Mouse (Mus musculus) heart, embryonic 16.5 days (tissue): Measurements from ENCODE around the gene Slc7a15. TPM values are rescaled to one million over a fixed set of nuclear protein-coding genes. Genes with fewer than 3 reads are reported as not detected.
A peak's percentile ranks its signal among the peaks of the same experiment; 100 is the strongest.

Experiments
- ATAC-seq: fragments of 200-750 bp; cut with Nextera tagmentation; replicated peaks from 2 replicates; pipeline ENCODE4 v1.8.0; 2017; ENCODE audit warnings: moderate number of reproducible peaks; ENCODE audit not compliant: insufficient read depth, low FRiP score; ENCODE audit errors: extremely low read depth
- H3K27ac ChIP-seq: fragments of 300-500 bp; sonication (generic); 2 replicates; pipeline ENCODE4 v1.5.1; 2014; ENCODE audit warnings: mild to moderate bottlenecking, low read length, control low read depth, moderate library complexity
- H3K27me3 ChIP-seq: fragments of 300-500 bp; sonication (generic); 2 replicates; pipeline ENCODE4 v1.6.1; 2014; ENCODE audit warnings: low read length, mixed read lengths; ENCODE audit not compliant: control insufficient read depth, insufficient read depth
- H3K36me3 ChIP-seq: fragments of 300-500 bp; sonication (generic); 2 replicates; pipeline ENCODE4 v1.6.1; 2014; ENCODE audit not compliant: control insufficient read depth, insufficient read depth
- H3K4me1 ChIP-seq: fragments of 300-500 bp; sonication (generic); 2 replicates; pipeline ENCODE4 v1.6.1; 2014; ENCODE audit warnings: low read length, mixed read lengths; ENCODE audit not compliant: control insufficient read depth, insufficient read depth
- H3K4me2 ChIP-seq: fragments of 300-500 bp; sonication (generic); 2 replicates; pipeline ENCODE4 v1.6.1; 2014; ENCODE audit warnings: low read depth, mild to moderate bottlenecking, control low read depth, low read length
- H3K4me3 ChIP-seq: fragments of 300-500 bp; sonication (generic); 2 replicates; pipeline ENCODE4 v1.5.1; 2014; ENCODE audit warnings: mild to moderate bottlenecking, control low read depth, low read length
- H3K9ac ChIP-seq: fragments of 300-500 bp; sonication (generic); 2 replicates; pipeline ENCODE4 v1.6.1; 2014; ENCODE audit warnings: low read length, control low read depth
- H3K9me3 ChIP-seq: fragments of 300-500 bp; sonication (generic); replicated peaks from 2 replicates; pipeline ENCODE4 v1.6.1; 2016; ENCODE audit warnings: low read length; ENCODE audit not compliant: control insufficient read depth
- WGBS: fragments of 180-500 bp; shearing (Covaris S2); extraction: QIAGEN DNeasy Blood & Tissue Kit; methylation state at CpG from one replicate; pipeline ENCODE4 v1.1.7; 2014; 5-methylcytosine and 5-hydroxymethylcytosine counted together
- polyA plus RNA-seq: library from polyadenylated mRNA; unstranded; fragments of >200 nt; fragmentation: Nextera tagmentation; extraction: Ambion mirVana; gene quantifications from 2 replicates; pipeline ENCODE4 v1.2.1, GENCODE M21; 2015

The Slc7a15 gene
- polyA plus RNA-seq, 1 experiment from 2014 or later: not detected

DNA sequence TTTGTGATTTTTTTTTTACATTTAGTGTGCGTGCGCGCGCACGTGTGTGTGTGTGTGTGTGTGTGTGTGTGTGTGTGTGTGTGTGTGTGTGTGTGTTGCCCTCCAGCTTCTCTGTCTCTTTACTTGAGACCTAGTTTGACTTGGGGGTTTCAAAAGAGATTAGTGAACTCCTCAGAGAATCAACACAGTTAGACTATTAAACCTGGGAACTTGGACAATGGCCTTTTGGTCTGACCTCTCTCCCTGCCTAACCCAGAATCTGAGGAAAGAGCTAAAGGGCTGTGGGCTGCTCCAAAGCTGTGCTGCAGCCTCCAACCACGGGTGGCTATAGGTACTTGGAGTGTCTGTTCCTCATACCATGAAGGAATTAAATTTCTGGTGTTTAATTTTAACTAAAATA is 94.7 kb downstream of the Slc7a15 start:
- no peak for ATAC-seq
- H3K27ac ChIP-seq: no peak overlapping the region

DNA sequence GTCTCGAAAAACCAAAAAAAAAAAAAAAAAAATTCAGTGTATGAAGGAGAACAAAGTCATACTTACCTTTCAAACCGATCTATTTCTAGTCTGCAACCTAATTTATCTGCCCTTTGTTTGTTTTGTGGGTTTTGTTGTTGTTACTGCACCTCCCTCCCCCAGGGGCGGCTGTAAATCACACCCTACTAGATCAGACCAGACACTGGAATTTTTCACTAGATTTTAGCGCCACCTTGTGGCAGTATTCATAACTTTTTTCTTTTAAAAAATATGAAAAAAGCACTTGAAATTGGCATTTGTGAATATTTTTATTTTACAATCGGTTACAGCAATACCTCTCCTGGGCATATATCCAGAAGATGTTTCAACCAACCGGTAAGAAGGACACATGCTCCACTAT is 96.3 kb downstream of the Slc7a15 start:
- 12% methylated on average over 6 of the region's 6 CpGs for WGBS
- Histone ChIP-seq H3K4me2 (no peak overlapping the region), H3K9me3 (no peaks in the 10 kb centered on the region), H3K36me3 (no peaks in the 10 kb centered on the region), H3K4me3 (no peak overlapping the region), H3K27ac (no peak overlapping the region), H3K9ac (no peak overlapping the region), H3K4me1 (peaks cover 19% of the 10 kb centered on the region), H3K27me3 (no peaks in the 10 kb centered on the region)
- ATAC-seq: no peak

More for the DNA sequence above, 94.7 kb downstream of the Slc7a15 start:
- Histone ChIP-seq H3K9me3 (no peaks in the 10 kb centered on the region), H3K4me3 (no peak overlapping the region), H3K9ac (no peak overlapping the region), H3K27me3 (no peaks in the 10 kb centered on the region), H3K36me3 (no peaks in the 10 kb centered on the region), H3K4me2 (no peak overlapping the region), H3K4me1 (peaks cover 17% of the 10 kb centered on the region)
- 78% methylated on average over 6 of the region's 6 CpGs for WGBS

DNA sequence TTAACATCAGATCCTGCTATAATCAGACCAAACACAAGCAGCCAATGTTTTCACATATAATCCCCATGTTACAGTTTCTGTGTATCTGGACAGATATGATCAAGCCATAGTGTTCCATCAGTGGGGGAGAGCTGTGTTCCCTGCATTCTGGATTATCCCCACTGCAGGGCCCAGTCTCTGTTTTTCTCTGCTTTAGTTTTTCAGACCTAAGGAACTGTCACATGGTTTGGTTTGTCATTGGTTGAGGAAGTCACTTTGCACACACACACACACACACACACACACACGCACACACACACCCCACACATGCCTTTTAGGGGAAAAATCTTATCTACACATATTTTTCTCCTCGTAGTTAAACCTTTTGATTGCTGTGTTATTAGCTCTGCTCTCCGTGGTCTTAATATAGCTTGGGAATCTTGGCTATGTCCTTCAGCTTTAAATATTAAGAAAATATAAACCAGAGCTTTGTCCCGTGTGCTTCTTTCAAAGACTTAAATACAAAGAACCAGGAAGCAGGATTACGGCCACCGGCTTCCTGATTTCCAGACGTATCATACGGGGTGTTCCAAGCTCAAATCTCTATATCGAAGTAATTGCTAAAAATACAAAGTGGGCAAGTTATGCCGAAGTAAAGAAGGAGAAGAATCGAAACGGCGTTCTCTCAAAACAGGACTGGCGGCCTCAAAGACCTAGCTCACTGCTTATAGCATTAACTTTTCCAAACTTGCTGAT is 97.1 kb downstream of the Slc7a15 start:
- peaks cover 27% of the 10 kb centered on the region for H3K4me1 ChIP-seq
- peak overlapping the region; percentile 94; the same call in 1 of the 2 replicates for H3K27ac ChIP-seq
- 69% methylated on average over 14 of the region's 14 CpGs for WGBS
- no peaks in the 10 kb centered on the region for H3K27me3 ChIP-seq
- peak overlapping the region; percentile 84; the same call in 1 of the 2 replicates for H3K9ac ChIP-seq
- ATAC-seq: no peak
- no peaks in the 10 kb centered on the region for H3K36me3 ChIP-seq
- H3K9me3 ChIP-seq: no peaks in the 10 kb centered on the region
- no peak overlapping the region for H3K4me3 ChIP-seq
- H3K4me2 ChIP-seq: no peak overlapping the region

DNA sequence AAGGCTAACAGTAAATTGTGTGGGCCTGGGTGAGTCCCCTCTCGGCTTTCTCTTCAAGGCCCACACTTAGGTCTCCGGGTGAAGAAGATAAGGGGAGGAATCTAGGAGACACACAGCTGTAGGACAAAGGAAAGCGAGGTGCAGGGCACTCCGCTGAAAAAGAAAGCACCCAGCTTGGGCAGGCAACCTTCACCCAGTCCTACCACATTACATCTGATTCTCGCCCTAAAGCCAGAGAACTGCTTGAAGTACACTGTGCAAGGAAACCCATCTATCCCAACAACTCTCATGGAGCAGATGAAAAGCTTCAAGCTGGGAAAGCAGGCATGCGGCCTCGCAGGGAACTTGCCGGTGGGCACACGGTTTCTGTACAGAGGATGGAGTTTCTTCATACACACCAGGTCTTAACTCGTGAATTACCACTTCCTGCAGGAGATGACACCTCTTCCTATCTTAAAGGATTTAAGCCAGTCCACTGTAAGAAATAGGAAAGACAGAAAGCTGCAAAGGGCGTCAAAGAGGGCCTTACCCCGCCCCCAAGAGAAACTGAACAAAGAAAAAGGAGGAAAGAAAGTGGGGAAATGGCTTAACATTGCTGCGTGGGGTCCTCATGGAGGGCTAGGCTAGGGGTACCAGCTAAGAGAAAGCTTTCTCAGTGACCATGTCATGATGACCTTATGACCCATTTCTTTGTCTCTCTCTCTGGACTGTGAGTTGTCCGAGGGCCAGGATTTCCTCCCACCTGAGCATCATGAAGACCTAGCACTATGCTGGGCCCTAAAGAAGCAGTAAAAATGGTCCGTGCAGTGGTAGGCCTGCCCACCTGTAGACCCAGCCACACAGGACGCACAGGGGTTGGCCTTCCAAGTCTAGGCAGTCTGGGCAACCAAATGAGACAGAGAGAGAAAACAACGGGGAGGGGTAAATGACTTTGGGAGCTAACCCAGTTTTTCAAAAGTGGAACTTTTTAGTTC is 98.0 kb downstream of the Slc7a15 start:
- no peaks in the 10 kb centered on the region for H3K9me3 ChIP-seq
- H3K27ac ChIP-seq: peak overlapping the region; percentile 94
- H3K4me2 ChIP-seq: peak overlapping the region; percentile 85
- peak overlapping the region; percentile 90 for H3K4me3 ChIP-seq
- H3K9ac ChIP-seq: peak overlapping the region; percentile 84
- ATAC-seq: no peak
- 46% methylated on average over 17 of the region's 17 CpGs for WGBS
- H3K27me3 ChIP-seq: no peaks in the 10 kb centered on the region
- H3K36me3 ChIP-seq: no peaks in the 10 kb centered on the region
- peaks cover 35% of the 10 kb centered on the region for H3K4me1 ChIP-seq

DNA sequence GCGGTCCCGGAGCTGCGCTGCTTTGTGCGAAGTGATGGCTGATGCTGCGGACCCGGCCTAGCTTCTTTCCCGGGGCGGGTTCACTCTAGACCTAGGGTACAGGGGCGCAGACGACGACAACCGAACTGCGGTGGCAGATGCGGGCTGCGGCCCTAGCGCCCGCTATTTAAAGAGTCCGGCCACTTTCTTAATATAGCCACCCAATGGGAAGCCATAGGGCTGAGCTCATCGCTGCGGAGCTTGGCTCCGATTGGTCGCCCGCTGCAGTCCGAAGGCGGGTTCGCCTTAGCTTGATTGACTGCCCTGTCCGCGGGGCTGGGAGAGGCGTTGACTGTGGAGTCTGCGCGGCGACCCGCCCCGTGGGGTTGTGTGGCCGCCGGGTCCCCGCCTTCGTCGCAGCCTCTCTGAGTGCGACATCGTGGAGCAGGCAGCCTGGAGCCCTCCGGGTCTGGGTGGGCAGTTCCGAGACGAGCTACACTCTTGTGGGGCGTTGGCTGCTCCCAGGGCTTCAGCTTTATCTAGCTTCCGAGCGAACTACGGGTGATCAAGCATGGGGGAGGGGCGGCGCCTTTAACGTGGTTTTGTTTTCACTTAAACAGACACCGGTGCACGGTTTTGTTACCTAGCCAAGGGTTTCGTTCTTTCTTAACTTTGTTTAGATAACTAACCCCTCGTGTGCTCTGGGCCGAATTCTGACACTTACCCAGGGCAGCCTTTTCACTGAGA is 98.8 kb downstream of the Slc7a15 start, which contains the start of gene Rhob:
TSS of gene Rhob (minus strand) at position 139 of the 726 bp plus-strand sequence.
- peak within 1 kb of the TSS; percentile 90 for H3K4me3 ChIP-seq
- peak; percentile 96 for ATAC-seq
- H3K36me3 ChIP-seq: no peaks in the 10 kb centered on the region
- peaks cover 38% of the 10 kb centered on the region for H3K4me1 ChIP-seq
- H3K27me3 ChIP-seq: no peaks in the 10 kb centered on the region
- under 1% methylated on average over 56 of the region's 56 CpGs for WGBS
- peak within 1 kb of the TSS; percentile 85 for H3K4me2 ChIP-seq
- H3K9ac ChIP-seq: peak within 1 kb of the TSS; percentile 100
- no peaks in the 10 kb centered on the region for H3K9me3 ChIP-seq
- peak within 1 kb of the TSS; percentile 100 for H3K27ac ChIP-seq

DNA sequence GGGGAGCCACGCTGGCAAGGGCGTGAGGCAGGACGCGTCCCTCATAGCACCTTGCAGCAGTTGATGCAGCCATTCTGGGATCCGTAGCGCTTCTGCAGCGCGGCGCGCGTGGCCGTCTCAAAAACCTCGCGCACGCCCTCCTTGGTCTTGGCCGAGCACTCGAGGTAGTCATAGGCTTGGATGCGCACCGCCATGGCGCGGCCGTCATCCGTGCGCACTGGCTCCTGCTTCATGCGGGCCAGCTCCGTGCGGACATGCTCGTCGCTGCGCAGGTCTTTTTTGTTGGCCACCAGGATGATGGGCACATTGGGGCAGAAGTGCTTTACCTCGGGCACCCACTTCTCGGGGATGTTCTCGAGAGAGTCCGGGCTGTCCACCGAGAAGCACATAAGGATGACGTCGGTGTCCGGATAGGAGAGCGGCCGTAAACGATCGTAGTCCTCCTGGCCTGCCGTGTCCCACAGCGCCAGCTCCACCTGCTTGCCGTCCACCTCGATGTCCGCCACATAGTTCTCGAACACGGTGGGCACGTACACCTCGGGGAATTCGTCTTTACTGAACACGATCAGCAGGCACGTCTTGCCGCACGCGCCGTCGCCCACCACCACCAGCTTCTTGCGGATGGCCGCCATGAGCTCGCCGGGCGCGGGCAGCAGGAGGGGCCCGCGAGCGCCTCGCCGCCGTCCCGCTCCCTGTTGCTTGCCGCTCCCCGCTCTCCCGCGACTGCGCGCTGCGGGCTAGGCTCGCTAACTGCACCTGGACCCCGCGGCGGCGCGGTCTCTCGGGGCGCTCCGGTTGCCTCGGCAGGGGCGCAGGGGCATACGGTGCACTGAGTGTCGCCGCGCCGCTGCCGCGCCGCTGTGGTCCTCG is 99.6 kb downstream of the Slc7a15 start:
- Histone ChIP-seq H3K27me3 (no peaks in the 10 kb centered on the region), H3K27ac (peak overlapping the region; percentile 100), H3K4me2 (peak overlapping the region; percentile 85), H3K9ac (peak overlapping the region; percentile 100), H3K36me3 (no peaks in the 10 kb centered on the region), H3K9me3 (no peaks in the 10 kb centered on the region), H3K4me1 (peaks cover 38% of the 10 kb centered on the region), H3K4me3 (peak overlapping the region; percentile 90)
- ATAC-seq: peak; percentile 14
- under 1% methylated on average over 99 of the region's 99 CpGs for WGBS

DNA sequence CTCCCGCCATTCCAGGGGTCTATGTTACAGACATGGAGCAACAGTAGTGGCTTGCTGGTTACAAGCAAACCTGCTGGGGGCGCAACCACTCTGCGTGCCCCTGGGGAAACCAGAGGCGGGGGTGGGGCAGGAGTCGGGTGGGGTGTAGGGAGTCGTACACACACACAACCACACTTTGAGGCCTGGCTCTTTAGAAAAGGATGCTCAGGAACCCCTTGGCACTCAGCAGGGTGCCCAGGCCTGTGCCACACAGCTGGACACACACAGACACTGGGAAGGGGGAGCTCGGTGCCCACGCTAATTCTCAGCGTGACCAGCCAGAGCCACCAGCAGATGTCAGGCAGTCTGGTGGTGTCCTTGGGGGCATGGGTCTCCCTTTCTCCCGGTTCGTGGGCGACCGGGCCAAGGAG is 100.3 kb downstream of the Slc7a15 start:
- Histone ChIP-seq H3K4me1 (peaks cover 38% of the 10 kb centered on the region), H3K4me2 (peak overlapping the region; percentile 85), H3K27ac (peak overlapping the region; percentile 100), H3K36me3 (no peaks in the 10 kb centered on the region), H3K9ac (peak overlapping the region; percentile 100), H3K27me3 (no peaks in the 10 kb centered on the region), H3K9me3 (no peaks in the 10 kb centered on the region), H3K4me3 (peak overlapping the region; percentile 90)
- WGBS: 1% methylated on average over 11 of the region's 13 CpGs
- ATAC-seq: no peak

DNA sequence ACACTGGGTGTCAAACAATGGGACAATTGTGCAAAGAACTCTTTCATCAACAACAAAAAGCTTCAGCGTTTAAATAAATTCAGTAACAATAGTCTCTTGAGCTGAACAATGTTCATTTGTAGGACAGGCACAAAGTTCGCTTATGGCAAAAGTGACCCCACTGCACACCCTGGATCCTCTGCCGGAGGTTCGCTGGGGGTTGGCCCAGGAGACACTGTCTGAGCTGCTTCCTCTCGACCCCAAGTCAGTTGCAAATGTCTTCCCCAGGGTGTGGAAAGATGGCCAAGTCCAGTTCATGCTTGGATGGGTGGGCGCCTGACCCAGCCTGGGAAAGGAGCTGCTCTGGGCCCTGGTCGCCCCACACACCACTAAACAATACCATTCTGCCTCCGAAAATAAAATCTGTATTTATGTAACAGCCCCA is 100.7 kb downstream of the Slc7a15 start:
- WGBS: 8% methylated on average over 8 of the region's 8 CpGs
- ATAC-seq: no peak
- Histone ChIP-seq H3K9ac (peak overlapping the region; percentile 100), H3K4me3 (peak overlapping the region; percentile 90), H3K27me3 (no peaks in the 10 kb centered on the region), H3K27ac (peak overlapping the region; percentile 100), H3K9me3 (no peaks in the 10 kb centered on the region), H3K4me1 (peaks cover 38% of the 10 kb centered on the region), H3K4me2 (peak overlapping the region; percentile 85), H3K36me3 (no peaks in the 10 kb centered on the region)
